Mouse (Mus musculus) monocyte, adult 2 months (primary cell): ENCODE measurements around the gene Ifi206.
"Not testable (repeated sequence)": the region's sequence is repeated elsewhere in the genome, so short reads cannot be mapped to it uniquely, and the experiment has no call there.

ENCODE experiments used
- DNase-seq, 2 experiments: peaks; one replicate each; pipeline ENCODE4 v3.0.0; 2022; ENCODE audit warnings: low spot score in 2 of 2, low read depth in 1 of 2

Ifi206 gene

GRCm38 (mm10) chr1:173490812-173491480 is at the start of gene Ifi206:
Gene Ifi206 (minus strand): TSS chr1:173491041.
- not testable (repeated sequence) for DNase-seq

- DNase-seq = not testable (repeated sequence)
These were observed 45.0 kb upstream of the Ifi206 start, which contains the start of gene Ifi214 for GRCm38 (mm10) chr1:173535791-173536190. Gene Ifi214 (minus strand): TSS chr1:173535957.

DNA sequence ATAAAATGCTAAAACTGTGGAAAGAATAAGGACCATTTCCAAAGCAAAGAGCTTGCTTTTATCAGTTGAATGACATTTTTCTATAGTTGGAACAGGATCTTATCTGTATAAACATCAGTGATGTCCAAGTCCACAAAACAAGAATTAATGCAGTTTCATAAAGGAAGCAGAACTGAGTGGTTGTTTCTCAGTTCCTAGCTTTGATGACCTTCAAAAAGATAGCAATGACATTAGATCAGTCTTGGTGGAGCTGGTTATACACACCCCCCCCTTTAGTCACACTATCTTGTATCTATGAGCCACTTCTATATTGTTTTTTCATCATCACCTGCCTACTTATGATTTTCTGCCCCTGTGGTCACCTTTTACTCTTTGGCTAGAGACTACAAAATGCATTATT is 30.6 kb upstream of the Ifi206 start:
- DNase-seq = no peak

GRCm38 (mm10) chr1:173510595-173510994 is 19.8 kb upstream of the Ifi206 start:
- not testable (repeated sequence) for DNase-seq

- DNase-seq = not testable (repeated sequence)
These were observed 642 bp upstream of the Ifi206 start for GRCm38 (mm10) chr1:173491483-173491882.

GRCm38 (mm10) chr1:173481182-173481574 is 9.7 kb downstream of the Ifi206 start:
- DNase-seq = not testable (repeated sequence)

DNA sequence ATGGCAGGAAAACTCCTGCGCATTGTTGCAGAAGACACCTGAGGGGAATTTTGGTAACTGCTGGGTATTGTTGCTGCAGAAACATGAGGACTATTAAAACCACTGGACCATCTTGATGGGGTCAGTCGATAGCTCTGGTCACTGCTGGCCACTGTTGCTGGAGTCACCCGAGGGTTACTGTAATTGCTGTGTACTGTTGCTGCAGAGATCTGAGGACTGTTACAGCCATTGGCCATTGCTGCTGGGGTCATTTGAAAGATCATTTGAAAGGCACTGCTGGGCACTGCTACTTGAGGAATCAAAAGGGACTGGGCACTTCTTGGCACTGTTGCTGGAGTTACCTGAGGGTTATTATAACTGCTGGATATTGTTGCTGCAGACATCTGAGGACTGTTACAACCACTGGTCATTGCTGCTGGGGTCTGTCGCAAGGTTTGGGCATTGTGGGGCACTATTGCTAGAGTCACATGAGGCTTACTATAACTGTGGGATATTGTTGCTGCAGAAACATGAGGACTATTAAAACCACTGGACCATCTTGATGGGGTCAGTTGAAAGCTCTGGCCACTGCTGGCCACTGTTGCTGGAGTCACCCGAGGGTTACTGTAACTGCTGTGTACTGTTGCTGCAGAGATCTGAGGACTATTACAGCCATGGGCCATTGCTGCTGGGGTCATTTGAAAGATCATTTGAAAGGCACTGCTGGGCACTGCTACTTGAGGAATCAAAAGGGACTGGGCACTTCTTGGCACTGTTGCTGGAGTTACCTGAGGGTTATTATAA is 10.3 kb downstream of the Ifi206 start:
- DNase-seq = not testable (repeated sequence)

DNA sequence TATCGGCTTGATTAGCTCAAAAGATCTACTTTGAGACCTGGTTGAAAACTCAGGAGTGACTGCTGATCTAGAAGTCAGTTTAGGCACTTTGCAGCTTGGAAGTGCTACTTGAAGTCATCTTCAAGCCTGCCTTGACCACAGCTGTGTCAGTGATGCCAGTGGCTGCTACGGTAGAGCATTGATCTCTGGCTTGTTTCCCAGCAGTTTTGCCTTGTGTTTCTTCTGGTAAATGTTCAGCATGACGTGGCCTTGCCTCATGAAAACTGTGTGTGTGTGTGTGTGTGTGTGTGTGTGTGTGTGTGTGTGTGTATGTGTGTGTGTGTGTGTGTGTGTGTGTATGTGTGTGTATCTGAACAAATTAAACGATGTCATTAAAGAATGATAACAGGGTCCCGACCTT is 34.1 kb downstream of the Ifi206 start:
- DNase-seq = no peak

DNA sequence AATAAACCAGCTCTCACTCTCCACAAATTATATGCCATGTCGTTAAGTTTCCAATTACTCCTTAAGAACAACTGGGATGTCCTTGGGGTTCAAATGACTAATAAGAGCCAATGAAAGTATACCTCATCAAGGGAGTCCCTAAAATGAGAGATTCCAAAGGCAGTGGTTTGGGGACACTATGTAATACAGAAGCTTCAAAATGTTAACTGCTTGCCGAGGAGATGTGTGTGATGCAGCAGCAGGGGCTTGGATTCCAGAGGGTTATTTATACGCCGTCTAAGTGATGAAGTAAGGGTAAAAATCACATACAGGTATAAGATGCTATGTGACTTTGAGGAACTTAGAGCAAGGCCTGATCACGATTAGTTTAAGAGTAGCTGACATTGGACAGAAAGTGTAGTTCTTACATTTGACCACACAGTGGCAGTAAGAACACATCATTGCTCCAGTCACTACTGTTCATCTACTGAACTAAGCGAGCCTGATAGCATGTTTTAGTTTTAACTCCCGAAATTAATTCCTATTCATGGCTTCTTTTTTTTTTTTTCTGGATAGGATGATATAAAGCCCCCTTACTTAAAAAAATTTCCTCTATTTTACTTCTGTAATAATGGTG is 34.6 kb downstream of the Ifi206 start:
- DNase-seq = no peak

GRCm38 (mm10) chr1:173451665-173452064 is 39.2 kb downstream of the Ifi206 start:
- peak; percentile 34 to 46 for DNase-seq

DNA sequence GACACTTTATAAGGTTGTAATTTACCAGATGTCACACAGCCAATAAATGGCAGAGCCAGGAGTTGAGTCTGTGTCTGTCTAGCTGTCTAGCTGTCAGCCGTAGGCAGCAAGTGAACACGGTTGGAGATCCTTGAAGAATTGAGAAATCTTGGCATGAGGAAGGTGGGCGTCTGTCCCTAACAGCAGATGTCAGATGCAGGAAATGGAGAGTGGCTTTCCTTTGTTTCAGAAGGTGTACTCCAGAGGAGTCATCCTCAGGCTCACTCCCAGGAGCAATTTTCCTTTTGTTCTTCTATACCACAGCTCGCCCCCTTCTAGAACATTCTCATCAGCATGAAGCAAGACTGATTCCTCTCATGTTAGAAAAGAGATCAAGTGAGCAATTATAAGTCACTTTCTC is 40.2 kb downstream of the Ifi206 start:
- DNase-seq = no peak

GRCm38 (mm10) chr1:173447067-173447466 is 43.8 kb downstream of the Ifi206 start:
- no peak for DNase-seq

DNA sequence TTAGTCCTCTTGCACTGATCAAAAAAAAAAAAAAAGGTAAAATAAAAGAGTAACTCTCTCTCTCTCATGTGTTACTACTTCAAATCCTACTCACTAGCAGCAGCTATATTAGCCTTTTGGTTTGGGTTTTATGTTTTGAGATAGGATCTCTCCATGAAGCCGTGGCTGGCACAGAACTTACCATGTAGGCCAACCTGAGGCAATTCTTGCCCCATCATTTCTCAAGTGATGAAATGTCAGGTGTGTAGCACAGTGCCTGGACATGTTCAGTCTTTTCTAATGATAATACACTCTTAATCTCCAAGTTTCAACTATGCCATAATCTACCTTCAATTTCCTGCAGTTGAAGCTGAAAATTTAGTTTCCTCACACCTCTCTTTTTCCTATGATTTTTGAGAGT is 47.8 kb downstream of the Ifi206 start:
- no peak for DNase-seq

DNA sequence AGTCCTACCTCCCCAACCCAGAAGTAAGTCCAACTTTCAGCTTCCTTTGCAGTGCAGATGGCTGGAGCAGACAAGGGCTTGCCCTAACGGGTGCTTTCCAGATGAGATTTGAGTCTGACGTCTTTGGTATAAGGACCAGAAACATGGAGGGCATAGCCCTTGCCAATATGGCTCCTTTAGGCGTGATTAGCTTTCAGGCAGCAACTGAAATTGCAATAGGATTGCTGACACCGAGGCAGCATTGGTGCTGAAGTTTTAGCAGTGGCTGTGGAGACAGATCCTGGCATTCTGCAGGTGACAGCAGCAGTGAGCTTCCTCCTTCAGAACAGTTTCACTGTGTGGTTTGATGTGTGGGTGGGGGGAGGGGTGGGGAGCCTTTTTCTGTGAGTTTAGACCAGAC is 49.6 kb downstream of the Ifi206 start:
- DNase-seq = no peak

- DNase-seq = no peak
These were observed 50.2 kb downstream of the Ifi206 start for GRCm38 (mm10) chr1:173440681-173441080.

GRCm38 (mm10) chr1:173437161-173437953 is 53.5 kb downstream of the Ifi206 start:
- no peak for DNase-seq

GRCm38 (mm10) chr1:173432411-173432810 is 58.4 kb downstream of the Ifi206 start:
- no peak for DNase-seq

DNA sequence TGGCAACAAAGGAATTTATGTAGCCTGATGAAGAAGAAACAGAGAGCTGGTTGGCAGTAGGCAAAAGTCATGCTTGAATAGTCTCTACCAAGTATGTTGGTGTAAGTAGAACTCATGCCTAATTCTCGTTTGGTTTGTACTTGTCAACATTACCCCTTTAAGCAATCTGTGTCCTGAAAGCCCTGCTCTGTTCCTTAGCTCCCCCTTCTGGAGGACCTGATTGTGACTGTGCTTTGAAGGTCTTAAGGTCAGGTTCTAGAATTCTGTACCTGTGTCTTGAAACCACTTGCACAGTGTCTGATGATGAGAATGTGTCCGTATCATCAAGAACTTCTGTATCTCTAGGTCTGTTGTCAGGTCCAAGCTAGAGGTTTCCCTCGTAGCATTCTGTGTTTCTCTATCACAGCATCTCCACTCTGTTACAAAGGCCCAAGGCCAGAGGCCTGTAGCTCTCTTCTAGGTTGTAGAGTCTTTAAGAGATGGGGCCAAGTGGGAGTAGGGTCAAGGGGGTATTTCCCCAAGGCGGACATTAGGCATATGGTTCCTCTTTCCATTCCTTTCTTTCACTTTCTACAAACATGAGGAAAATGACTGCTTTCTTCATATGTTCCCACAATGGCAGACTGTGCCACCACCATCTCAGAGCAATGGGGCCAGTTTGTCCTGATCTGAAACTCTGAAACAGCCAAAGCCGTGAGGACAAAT is 60.7 kb downstream of the Ifi206 start:
- DNase-seq = peak in 1 of 2 experiments; percentile 35

DNA sequence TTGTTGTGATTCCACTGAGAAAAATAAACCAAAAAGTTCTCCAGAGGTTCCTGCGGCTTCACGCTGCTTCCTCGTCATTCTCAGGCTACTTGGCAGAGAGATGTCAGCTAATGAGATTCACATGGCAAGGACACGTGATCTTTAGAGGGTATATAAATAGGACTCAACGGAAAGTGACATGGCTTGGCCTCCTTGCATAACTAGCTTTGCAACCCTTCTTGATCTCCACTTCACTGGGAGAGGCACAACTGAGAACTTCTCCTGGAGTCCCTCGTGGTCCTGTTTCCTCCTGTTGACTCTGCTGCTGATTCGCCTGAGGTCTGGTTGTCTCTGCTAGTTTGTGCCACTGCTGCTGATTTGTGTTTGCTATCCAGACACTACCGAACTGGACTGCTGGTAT is 63.5 kb downstream of the Ifi206 start:
- peak in 1 of 2 experiments; percentile 38 for DNase-seq

DNA sequence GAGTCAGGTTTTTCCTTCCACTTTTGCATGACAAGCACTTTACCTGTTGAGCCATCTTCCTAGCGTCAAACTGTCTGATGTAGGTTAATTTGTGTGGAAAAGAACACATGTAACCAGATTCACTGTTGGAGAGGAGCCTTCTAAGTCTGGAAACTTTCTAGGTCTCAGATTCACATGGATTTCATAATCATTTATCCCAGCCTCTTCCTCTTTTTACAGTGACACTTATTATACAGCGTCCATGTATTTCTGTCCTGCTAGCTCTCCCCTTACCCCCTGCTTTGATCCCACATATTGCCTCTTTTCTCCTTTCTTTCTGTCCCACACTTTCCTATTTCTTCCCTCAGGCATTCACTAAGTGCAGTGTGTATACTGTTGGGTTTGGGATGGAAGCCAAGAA is 64.5 kb downstream of the Ifi206 start:
- no peak for DNase-seq

- peak; percentile 61 to 68 for DNase-seq
These were observed 70.5 kb downstream of the Ifi206 start for GRCm38 (mm10) chr1:173420374-173420773.
